Mouse (Mus musculus): ENCODE measurements around the gene Sergef. TPM values are rescaled to one million over a fixed set of nuclear protein-coding genes. Genes with fewer than 3 reads are reported as not detected.

Gene Sergef
- total RNA-seq, 2 experiments from 2014 or later, result 21.9 to 22.1 TPM

DNA sequence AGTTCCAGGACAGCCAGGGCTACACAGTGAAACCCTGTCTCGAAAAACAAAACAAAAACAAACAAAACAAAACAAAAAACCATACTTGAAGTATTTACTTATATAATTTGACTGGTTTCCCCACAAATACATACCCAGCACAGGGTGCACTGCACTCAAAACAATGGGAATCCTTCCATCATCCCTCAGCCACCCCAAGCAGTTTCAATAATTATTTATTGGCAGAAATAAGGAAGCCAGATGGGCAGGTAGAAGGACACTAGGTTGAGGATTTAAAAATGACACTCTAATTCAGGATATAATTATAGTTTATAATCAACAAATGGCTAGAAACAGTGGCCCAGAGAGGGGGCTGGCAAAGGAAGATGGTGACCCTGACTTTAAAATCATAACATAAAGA is 99.0 kb downstream of the Sergef start:
- no peak for DNase-seq

DNA sequence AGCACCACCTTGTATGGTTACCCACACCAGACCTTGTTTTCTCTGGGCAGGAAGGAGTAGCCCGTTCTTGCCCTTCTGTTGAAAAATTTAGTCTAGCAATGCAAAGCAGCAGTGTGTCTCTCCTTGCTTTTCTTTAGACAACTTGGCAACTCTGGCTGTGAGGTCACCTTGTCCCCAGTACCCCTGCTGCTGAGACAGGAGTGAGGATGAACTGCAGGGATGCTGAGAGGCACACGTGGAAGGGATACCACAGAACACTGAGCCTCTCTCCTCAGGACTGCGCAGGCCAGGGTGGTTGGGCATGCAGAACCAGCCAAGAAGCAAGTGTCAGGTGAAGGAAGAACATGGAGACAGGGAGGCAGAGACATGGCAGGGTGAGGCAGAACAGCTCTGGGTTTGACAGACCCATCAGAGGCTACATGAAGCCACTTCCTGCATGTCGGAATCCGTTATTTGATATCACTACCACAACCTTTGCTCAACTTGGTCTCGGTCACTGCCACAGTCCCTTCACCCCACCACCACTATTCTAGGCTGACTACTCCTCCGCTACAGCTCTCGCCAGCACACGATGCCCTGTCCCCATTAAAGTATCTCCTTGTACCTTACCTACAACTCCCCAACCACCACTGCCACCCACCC is 103.0 kb downstream of the Sergef start:
- no peak for DNase-seq

DNA sequence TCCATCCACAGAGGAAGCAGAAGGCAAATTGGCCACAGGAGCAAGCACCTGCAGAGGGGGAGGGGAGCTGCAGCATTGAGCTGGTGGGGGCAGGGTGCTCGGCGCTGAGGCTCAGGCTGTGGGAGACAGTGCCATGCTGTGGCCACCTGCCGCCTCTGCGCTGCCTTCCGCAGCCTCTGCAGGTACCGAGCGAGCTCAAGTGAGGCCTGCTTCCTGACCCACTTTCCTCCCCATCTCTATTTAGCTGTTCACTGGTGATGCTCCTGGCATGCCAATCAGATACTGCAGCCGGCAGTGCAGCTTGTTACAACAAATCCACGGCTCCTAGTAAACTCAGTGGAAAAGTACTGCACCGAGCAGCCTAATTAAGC is 104.2 kb downstream of the Sergef start:
- DNase-seq, result peak; percentile 49 to 56

DNA sequence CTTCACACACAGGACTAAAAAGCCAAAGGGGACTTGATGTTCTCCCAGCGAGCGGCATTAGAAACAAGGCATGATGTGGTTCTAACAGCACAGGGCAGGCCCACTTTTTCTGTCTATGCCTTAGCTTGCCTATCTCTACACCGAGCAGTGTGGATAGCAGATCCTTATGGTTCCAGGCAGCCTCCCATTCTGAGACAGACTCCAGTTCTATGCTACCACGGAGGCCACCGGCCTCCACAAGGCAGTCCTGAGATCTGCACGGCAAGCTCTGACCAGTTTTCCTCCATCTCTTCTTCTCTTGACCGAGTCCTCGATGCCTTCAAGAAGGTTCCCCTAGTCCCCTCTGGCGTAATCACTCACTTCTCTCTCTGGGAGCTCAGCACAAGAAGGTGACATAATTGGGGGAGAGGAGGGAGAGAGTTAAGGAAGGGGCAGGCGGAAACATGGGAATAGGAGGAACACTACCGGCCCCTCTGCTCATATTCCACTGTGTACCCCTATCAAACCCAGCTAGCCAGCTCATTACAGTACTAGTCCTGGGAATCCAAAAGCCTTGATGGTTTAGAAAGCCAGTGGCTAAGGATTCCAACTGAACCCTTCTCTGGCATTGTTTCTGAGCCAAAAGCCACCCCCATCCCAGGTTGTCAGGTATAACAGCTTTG is 104.7 kb downstream of the Sergef start:
- no peak for DNase-seq

DNA sequence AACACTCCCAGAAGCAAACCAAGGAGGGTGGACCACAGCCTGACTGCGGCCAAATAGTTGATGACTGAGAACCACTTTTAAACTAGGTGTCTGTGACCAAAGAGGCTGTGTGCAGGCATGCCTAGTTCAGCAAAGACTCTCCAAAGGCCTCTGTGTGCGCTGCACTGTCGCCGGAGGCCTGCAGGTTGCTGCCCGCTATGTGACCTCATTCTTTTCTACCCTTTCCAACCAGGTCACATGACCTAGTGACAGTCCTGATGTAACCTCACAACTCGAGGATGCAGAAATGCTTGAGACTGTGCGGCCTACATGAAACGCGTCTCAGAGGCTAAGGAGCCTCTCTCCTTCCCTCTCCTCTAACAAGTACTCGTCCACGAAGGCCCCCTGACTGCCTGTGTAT is 106.1 kb downstream of the Sergef start:
- DNase-seq, result no peak

DNA sequence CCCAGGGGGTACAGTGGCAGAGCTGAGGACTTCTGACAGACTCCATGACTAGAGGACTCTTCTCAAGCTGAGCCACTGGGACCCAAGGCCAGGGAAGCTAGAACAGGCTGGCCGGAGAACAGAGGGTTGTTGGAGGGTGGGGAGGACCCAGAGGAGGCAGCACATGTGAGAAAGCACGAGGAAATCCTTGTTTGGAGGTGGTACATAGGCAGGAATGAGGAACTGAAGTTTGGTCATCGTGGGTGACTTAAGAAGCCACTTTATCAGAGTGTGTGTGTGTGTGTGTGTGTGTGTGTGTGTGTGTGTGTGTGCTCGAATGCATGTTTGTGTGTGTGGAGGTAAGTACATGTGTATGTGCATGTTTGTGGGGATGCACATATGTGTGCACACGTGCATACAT is 108.3 kb downstream of the Sergef start:
- DNase-seq, result no peak

DNA sequence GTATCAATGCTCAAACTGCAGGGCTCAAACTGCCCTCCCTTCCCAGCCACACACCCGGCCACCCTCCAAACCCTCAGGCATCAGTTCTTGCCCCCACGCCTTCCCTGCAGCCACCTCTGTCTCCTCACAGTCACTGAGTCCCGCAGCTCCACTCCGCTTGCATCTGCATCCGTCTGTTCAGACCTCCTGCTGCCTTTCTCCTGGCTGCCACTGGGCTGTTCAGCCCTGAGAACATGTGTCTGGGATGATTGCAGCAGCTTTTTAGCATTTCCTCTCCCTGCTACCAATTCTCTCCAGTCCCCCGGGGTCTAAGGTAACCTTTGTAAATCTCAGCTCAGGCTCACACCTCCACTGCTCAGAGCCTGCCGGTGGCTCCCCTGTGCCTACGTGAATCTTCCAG is 109.7 kb downstream of the Sergef start:
- no peak for DNase-seq

DNA sequence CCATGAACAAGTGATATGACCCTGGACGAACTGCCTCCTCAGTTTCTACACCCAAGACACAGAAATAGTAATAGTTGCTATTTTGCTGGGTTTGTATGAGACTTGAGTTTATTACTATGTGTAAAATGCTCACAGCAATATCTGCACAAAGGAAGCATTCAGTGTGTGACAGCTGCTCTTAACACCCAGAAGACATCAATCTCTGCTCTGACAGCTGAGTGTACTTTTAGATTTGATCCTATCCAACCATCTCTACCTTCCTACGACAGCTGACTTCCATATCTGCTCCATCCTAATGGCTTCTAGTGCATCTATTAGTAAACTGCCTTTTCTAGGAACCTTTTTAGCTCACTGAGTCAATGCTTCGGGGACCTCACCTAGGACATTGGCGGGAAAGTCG is 110.3 kb downstream of the Sergef start:
- DNase-seq, result no peak

DNA sequence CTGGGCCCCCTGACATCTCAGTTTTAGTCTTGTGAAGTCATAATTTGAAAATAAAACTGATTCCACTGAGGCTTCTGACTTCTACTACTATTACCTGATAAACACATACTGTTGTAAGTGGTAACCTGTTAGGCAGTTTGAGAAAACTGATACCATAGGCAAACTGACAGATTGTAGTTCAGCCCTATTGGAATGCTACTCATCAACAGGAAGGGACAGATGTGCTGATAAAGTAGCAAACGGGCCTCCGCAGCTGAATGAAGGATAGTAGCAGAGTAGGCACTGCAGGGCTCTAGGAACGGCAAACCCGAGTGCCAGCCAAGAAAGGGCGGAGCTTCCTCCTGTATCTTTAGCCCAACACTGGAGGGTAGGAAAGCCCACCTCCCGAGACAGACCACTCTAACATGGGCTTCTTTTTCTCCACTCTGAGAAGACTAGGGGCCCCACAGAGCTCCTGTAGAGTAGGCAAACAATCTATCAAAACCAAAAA is 112.9 kb downstream of the Sergef start:
- DNase-seq, result no peak

DNA sequence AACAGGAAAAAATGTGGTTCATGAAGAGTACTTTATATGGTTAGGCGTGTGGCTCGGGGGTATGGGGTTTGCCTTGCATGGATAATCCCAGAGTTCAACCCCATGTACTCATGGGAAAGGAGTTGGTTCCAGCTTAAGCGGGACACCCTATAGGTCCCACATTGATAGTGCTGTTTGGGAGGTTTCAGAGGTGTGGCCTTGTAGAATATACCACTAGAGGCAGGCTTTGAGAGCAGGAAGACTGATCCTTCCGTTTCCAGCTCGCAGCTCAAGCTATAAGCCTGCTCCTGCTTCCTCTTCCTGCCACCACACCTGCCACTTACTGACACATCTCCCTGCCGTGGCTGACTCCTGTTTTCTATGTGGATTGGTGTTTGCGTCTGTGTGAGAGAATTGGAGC is 116.4 kb downstream of the Sergef start:
- no peak for DNase-seq

DNA sequence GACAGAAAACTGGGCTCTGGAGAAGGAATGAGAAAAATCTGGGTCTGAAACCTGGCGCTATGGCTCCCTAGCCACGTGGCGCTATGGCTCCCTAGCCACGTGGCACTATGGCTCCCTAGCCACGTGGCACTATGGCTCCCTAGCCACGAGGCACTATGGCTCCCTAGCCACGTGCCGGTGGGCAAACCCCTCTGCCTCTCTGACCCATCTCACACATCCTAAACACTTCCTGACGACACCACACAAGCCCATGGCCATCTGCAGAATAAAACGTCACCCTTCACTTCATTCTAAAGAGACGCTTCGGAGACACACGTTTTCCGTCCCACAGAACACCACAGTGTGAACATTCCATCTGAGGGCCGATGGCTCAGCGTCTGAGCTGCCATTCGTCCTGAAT is 117.8 kb downstream of the Sergef start:
- DNase-seq, result no peak

DNA sequence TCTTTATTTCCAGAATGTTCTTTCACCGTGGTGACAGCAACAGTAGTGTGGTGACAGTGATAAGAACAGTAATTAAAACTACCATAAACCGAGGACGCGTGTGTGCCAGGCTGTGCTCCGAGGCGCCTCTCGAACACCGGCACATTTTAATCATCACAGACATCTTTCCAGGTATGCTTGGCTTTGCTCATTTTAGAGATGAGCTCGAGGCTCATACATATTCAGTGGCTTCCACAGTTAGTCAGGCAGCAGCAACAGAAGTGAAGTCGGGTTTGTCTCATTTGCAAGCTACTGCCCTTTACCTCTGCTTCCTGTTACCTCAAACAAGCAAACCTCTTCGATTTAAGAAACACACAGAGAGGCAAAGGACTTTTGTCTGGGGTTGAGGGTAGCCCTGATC is 120.5 kb downstream of the Sergef start:
- DNase-seq, result no peak

DNA sequence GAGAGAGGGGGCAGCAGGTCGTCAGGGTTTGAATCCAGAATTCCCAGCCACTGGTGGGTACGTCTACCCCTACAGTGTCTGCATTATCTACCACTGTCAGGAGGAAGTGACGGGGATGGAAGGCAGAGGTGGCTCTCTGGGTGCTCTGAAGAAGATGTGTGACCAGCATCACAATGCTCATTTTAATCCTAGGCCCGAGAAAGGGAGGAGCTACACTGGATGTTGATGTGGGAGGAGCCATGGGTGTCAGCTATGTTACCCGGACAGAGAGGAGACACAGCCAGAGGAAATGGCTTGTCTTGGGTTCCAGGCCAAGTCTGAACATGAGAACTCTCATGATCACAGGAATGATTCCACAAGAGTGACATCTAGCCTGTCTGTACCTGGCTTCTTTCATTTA is 122.4 kb downstream of the Sergef start:
- DNase-seq, result no peak

DNA sequence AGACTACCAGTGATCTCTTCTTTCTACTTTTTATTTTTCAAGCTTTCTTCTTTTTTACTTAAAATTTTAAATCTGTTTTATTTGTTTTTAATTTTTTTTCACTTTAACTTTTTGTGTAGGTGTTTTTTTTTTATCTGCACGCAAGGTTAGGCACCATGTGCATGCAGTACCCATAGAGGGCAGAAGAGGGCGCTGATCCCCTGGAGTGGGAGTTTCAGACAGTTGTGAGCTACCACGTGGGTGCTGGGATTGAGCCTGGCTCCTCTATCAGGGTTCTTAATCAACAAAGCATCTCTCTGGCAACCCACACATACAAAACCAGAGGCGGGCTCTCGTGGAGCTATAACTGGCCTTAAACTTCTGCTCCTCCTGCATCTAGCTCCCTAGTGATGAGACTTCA is 123.6 kb downstream of the Sergef start:
- DNase-seq, result no peak

DNA sequence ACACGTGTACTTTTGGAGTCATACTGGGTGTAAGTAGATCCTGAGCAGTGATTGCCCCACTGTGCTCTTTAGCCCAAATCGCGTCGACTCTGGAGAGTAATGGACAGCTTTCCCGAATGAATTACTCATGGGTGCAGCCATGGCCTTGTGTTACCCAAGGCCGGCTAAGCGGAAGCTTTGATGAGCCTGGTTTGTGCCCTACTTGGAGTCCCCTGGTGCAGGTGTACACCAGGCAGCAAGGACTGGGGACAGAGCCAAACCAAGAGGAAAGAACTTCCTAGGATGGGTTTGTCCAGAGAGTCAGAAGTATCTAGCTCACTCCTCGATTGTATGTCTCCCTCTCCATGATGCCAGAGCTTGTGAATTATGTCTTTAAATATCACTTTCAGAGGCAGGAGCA is 124.6 kb downstream of the Sergef start:
- peak; percentile 33 to 48 for DNase-seq

DNA sequence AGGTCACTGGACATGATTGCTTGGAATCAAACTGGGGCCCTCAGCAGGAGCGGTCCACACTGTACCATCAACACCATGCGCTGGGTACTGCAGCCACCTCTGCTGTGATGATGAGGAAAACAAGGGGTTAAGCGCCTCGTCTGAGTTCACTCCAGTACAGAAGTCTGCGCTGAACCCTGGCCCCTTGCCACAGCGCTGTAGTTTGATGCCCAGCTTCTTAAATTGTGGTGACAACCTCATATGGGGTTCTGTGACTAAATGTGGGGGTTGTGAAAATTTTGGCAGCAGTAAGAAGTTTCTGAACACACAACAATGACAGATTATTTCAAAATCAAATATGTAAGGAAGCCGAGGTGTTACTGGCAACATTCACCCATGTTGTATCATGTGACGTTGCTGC is 126.0 kb downstream of the Sergef start:
- DNase-seq, result no peak

DNA sequence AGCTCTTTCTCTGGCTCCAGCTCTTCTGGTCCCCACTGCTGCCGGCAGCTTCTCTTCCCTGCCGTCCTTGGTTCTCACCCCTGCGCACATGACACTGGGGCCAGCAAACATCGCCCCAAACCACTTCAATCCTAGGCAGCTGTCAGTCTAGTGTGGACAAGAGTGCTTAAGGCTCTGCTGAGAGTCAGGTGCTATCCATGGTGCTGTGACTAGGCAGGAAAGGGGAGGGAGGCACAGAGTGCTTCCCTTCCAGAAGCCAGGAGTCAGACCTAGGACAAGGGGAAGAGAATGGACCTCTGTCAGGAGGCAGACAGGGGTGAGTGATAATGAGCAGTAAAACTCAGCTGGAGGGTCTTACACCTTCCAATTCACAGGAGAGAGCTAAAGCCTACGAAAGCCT is 126.8 kb downstream of the Sergef start:
- DNase-seq, result no peak

DNA sequence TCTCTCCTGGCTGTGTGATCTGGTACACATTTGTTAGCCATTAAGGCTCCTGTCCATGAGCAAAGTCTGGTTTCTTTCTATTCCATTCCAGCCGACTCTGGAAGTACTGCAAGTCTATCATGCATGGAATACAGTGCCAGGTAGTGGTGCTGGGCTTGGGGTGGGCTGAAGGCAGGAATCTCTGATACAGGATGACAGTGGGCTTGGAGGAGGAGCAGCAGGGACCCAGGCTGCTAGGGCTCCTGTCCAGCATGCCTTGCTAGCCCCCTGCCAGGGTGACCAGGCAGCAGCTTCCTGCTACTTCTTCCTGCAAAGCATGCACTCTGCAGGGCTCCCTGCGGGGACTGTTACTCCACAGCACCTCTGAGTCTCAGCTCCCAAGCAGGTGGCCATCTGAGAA is 128.8 kb downstream of the Sergef start:
- no peak for DNase-seq

DNA sequence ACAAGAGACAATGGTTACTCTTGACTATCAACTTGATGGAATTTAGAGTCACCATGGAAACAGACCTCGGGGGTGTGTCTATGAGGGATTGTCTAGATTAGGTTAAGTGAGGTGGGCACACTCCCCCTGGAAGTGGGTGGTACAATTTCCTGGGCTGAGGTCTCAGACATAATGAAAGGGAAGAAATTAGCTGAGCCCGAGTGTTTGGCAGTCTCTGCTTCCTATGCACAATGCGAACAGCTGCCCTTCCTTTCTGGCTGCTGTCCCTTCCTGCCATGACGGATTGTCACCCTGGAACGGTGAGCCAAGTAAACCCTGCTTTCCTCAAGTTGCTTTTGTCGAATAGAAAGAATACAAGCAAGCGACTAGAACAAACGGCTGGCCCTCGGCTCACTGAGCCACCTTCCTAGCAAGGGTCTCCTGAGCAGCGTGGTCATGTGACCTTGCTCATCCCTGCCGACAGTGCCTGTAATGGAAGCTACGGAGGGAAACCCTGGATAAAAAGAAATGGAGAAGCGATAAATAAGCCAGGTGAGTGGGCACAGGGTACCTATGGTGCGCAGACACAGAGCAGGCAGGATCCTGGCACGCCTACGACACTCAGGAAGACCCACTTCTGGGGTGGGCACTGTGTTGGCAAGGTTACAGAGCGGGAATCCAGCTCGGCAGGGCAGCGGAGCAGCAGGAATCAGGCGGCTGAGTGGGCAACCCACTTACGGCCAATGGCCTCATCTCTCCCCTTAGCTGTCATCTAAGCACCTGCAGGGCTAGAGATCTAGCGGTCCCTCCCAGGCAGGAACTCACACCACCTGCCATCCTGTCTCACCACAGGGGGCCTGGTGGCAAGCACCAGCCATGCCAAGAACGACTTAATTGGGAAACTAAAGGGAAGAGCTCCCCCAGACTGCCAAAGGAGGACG is 130.0 kb downstream of the Sergef start:
- peak; percentile 15 to 16 for DNase-seq

DNA sequence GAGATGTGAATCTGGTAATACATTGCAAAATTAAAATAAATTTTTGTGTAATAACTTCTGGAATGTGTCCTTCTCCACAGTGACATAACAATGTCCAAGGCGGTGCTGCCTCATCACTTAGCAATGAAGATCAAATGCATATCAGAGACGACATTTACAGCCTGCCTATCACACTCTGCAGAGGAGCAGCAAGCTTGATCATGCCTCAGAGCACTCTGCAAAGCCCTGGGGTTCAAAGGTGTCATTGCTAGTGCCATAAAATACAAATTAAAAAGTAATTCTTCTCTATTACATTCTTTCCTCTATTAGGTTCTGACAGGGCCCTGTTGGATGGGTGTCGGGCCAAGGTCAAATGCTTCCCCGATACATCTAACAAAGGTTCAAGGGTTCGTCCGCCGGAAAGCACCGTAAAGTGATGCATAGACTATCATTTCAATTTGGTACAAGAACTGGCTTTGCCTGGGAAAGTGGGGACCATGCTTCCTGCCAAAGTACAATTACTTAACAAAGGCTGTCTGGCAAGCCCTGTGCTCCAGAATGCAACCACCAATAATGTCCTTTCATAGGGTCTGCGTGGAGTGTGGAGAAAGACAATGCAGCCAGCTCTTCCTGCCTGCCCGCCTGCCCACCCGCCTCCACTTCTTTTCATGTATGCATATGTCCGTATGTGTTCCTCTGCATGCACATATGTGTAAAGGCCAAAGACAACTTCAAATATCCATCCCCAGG is 130.9 kb downstream of the Sergef start:
- peak in 1 of 2 experiments; percentile 3 for DNase-seq

DNA sequence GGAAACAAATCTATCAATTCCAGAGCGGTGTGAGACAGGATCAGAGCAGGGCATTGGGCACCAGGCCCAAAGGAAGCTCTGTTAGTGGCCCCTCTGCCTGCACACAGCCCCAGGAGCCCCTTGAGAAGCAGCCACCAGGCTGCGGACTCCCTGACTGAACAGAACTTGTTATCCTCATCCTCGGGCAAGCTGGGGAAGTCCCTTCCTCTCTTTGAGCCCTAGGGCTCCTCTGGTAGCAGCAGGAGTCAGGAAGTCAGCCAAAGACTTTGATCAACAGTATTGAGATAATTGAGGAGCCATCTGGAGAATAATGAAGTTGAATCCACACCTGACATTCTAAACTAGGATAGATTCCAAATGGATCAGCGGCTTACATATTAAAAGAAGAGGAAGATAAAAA is 135.4 kb downstream of the Sergef start:
- no peak for DNase-seq

DNA sequence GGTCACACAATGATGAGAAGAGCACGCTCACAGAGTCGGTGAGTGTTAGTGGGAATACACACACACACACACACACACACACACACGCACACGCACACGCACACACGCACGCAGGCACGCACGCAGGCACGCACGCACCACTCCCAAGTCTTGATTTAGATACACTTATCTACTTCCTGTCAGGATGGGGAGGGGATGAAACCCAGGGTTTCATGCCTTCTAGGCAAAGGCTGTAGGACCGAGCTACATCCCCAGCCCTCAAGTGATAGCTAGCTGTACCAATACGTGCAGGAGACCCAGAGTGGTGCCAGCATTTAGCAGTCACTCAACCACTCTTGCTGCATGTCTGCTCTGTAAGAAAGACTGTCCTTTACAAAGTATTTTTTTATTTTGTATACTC is 137.0 kb downstream of the Sergef start:
- DNase-seq, result no peak
